ENCODE assay signal across 8 mouse cellular contexts in the genomic region with DNA sequence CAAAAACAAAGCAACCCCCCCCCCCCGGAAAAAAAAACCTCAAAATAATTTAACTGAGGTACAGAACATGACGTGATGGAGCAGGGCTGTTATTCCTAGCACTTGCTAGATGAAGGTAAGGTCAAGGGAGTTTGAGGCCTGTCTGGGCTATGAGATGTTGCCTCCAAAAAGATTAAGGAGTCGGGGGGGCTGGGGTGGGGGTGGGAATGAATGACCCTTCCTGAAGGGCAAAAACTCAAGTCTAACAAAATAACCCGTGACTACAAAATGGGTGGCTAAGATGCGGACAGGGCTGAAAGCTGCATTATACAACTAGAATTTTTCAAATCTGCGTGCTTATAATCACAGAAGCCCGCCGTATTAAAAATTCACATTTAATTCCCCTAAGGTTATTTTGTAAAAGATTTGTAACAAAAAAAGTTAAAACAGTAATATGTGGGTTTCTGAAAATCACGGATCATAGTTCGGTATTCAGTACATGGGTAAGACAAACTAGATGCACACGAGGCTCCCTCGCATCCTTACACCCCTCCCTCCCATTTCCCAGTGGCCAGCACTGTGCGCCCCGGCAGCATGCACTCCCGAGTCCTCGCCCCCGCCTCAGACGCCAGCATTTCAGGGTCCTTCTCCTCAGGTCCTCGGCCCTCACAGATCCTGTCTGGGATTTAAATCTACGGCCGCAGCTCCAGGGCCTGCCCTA. TPM values are rescaled to one million over a fixed set of nuclear protein-coding genes. Genes with fewer than 3 reads are reported as not detected.
A peak's percentile ranks its signal among the peaks of the same experiment; 100 is the strongest.
DNase-seq lines count a peak whose midpoint lies in the region; ATAC-seq and TF ChIP-seq lines count a peak whose summit lies in the region.

No protein-coding gene starts in this region.

- intact Hi-C loops in gastrocnemius, postnatal 14 days (cut with DNase I; ENCODE audit: low total_unique reads): no loop called here

- no peaks in the 10 kb centered on the region for H3K4me1 ChIP-seq in cerebellum, adult 2 months (ENCODE audit: control insufficient read depth, insufficient read depth, low read length)
- peaks cover 13% of the 10 kb centered on the region for H3K4me1 ChIP-seq in testis, adult 2 months (ENCODE audit: control insufficient read depth, insufficient read depth, low read length)
- peaks cover 20% of the 10 kb centered on the region for H3K4me1 ChIP-seq in limb, embryonic 14.5 days (ENCODE audit: control insufficient read depth, insufficient read depth, low read length)
- no peaks in the 10 kb centered on the region for H3K4me1 ChIP-seq in stomach, postnatal 0 days (replicated peaks; ENCODE audit: control insufficient read depth, insufficient read depth)

- peak overlapping the region; percentile 91 for H3K4me3 ChIP-seq in cerebellum, adult 2 months (replicated peaks; ENCODE audit: insufficient read depth, low read depth, low read length)
- H3K4me3 ChIP-seq in testis, adult 2 months (ENCODE audit: control insufficient read depth, low read depth, low read length): peak overlapping the region; percentile 91
- H3K4me3 ChIP-seq in limb, embryonic 14.5 days (replicated peaks; ENCODE audit: low read length): peak overlapping the region; percentile 85
- H3K4me3 ChIP-seq in stomach, postnatal 0 days (ENCODE audit: low read depth, low read length): peak overlapping the region; percentile 83

- peak overlapping the region; percentile 91 for H3K9ac ChIP-seq in limb, embryonic 14.5 days (ENCODE audit: low read depth, low read length, severe bottlenecking)
- H3K9ac ChIP-seq in stomach, postnatal 0 days (ENCODE audit: low read length): peak overlapping the region; percentile 92

- H3K27me3 ChIP-seq in cerebellum, adult 2 months (ENCODE audit: control insufficient read depth, insufficient read depth, low read length): no peaks in the 10 kb centered on the region
- H3K27me3 ChIP-seq in testis, adult 2 months (ENCODE audit: control insufficient read depth, insufficient read depth, low read length): no peaks in the 10 kb centered on the region
- H3K27me3 ChIP-seq in limb, embryonic 14.5 days (ENCODE audit: control insufficient read depth, insufficient read depth, low read length): no peaks in the 10 kb centered on the region
- no peaks in the 10 kb centered on the region for H3K27me3 ChIP-seq in stomach, postnatal 0 days (ENCODE audit: control insufficient read depth, insufficient read depth, low read length)

- no peaks in the 10 kb centered on the region for H3K9me3 ChIP-seq in limb, embryonic 14.5 days (ENCODE audit: control insufficient read depth, low read length)
- no peaks in the 10 kb centered on the region for H3K9me3 ChIP-seq in stomach, postnatal 0 days (ENCODE audit: control insufficient read depth, low read length)

- no peaks in the 10 kb centered on the region; the same call in 1 of the 2 replicates for H3K36me3 ChIP-seq in testis, adult 2 months (ENCODE audit: control insufficient read depth, insufficient read depth, low read length)
- peaks cover 20% of the 10 kb centered on the region for H3K36me3 ChIP-seq in limb, embryonic 14.5 days (ENCODE audit: control insufficient read depth, insufficient read depth, low read length)
- H3K36me3 ChIP-seq in stomach, postnatal 0 days (ENCODE audit: control insufficient read depth, insufficient read depth, low read length): no peaks in the 10 kb centered on the region

- TF ChIP-seq CTCF in cerebellum, adult 2 months (IDR thresholded peaks at IDR 0.05; ENCODE audit: borderline replicate concordance, insufficient read depth, low read depth, low read length): no peak
- no peak for TF ChIP-seq CTCF in testis, adult 2 months (IDR thresholded peaks at IDR 0.05; ENCODE audit: control insufficient read depth, insufficient read depth, insufficient replicate concordance, low read depth, low read length)
- TF ChIP-seq CTCF in stomach, postnatal 0 days (IDR thresholded peaks at IDR 0.05; ENCODE audit: low read depth): no peak

- ATAC-seq in limb, embryonic 14.5 days (ENCODE audit: low FRiP score, low read depth): peak; percentile 58
- ATAC-seq in stomach, postnatal 0 days (ENCODE audit: low FRiP score, low TSS enrichment): no peak

- WGBS in cerebellum, adult 2 months: 1% methylated on average over 21 of the region's 21 CpGs
- 4% methylated on average over 21 of the region's 21 CpGs for WGBS in limb, embryonic 14.5 days
- WGBS in stomach, postnatal 0 days: 2% methylated on average over 21 of the region's 21 CpGs

- peak overlapping the region; percentile 86 for H3K4me2 ChIP-seq in limb, embryonic 14.5 days (replicated peaks; ENCODE audit: low read depth, low read length, severe bottlenecking)
- H3K4me2 ChIP-seq in stomach, postnatal 0 days (replicated peaks; ENCODE audit: low read depth): peak overlapping the region; percentile 72

- TF ChIP-seq EP300 in stomach, postnatal 0 days (optimal IDR thresholded peaks at IDR 0.05): no peak

- no peak for DNase-seq in cerebellum, adult 2 months
- DNase-seq in cerebellum, adult 9-11 months: no peak
- DNase-seq in testis, postnatal 14 days (ENCODE audit: low spot score): no peak
- peak; percentile 47 for DNase-seq in limb, embryonic 14.5 days (ENCODE audit: low spot score)
- DNase-seq in stomach, postnatal 0 days (ENCODE audit: low spot score): no peak
- DNase-seq in gastrocnemius, postnatal 14 days: no peak
- DNase-seq in cerebellum, adult 11 months: no peak

- H3K27ac ChIP-seq in cerebellum, adult 2 months (ENCODE audit: insufficient read depth, low read length): peak overlapping the region; percentile 94
- peak overlapping the region; percentile 97 for H3K27ac ChIP-seq in testis, adult 2 months (ENCODE audit: control insufficient read depth, insufficient read depth, low read depth, low read length)
- peak overlapping the region; percentile 95 for H3K27ac ChIP-seq in limb, embryonic 14.5 days (replicated peaks; ENCODE audit: low read depth, low read length)
- H3K27ac ChIP-seq in stomach, postnatal 0 days (replicated peaks): peak overlapping the region; percentile 96

- no peak for TF ChIP-seq POLR2A in cerebellum, adult 2 months (IDR thresholded peaks at IDR 0.05; ENCODE audit: borderline replicate concordance, insufficient read depth, low read length)
- TF ChIP-seq POLR2A in testis, adult 2 months (IDR thresholded peaks at IDR 0.05; ENCODE audit: control insufficient read depth, low read depth, low read length): no peak
- no peak for TF ChIP-seq POLR2A in limb, embryonic 14.5 days (IDR thresholded peaks at IDR 0.05; ENCODE audit: borderline replicate concordance, extremely low read depth, insufficient read depth, insufficient read length)

RNA-seq across cellular contexts. Expression of a gene that starts 0.7 kb away (rescaled TPM):
- polyA plus RNA-seq in cerebellum, adult 2 months (2012; rRNA removed): 311 and 320 TPM in 2 replicates
- 29.9 and 32.7 TPM in 2 replicates for polyA plus RNA-seq in testis, adult 2 months (2012; rRNA removed)
- polyA plus RNA-seq in limb, embryonic 14.5 days (2012; rRNA removed): 187 and 335 TPM in 2 replicates
- polyA plus RNA-seq in limb, embryonic 14.5 days (2014; fragmentation: Nextera tagmentation; extraction: Ambion mirVana): 379 and 385 TPM in 2 replicates
- 184 and 187 TPM in 2 replicates for polyA plus RNA-seq in stomach, postnatal 0 days (2015; fragmentation: Nextera tagmentation; extraction: Ambion mirVana)
- total RNA-seq in gastrocnemius, postnatal 14 days (2021): 100 to 1,000 TPM; 197 TPM

RNA-seq across cellular contexts. Expression of a gene that starts 2.3 kb away (rescaled TPM):
- 6.5 and 9.9 TPM in 2 replicates for polyA plus RNA-seq in cerebellum, adult 2 months (2012; rRNA removed)
- 1.6 and 1.9 TPM in 2 replicates for polyA plus RNA-seq in testis, adult 2 months (2012; rRNA removed)
- polyA plus RNA-seq in limb, embryonic 14.5 days (2012; rRNA removed): 8.6 and 8.7 TPM in 2 replicates
- polyA plus RNA-seq in limb, embryonic 14.5 days (2014; fragmentation: Nextera tagmentation; extraction: Ambion mirVana): 8.4 and 10.3 TPM in 2 replicates
- 2.5 and 3.6 TPM in 2 replicates for polyA plus RNA-seq in stomach, postnatal 0 days (2015; fragmentation: Nextera tagmentation; extraction: Ambion mirVana)
- 1 to 10 TPM; 2.1 to 2.6 TPM for total RNA-seq in gastrocnemius, postnatal 14 days (2021)

RNA-seq across cellular contexts. Expression of a gene that starts 36.9 kb away (rescaled TPM):
- 48.6 and 51.9 TPM in 2 replicates for polyA plus RNA-seq in cerebellum, adult 2 months (2012; rRNA removed)
- polyA plus RNA-seq in testis, adult 2 months (2012; rRNA removed): 4.7 and 5.2 TPM in 2 replicates
- 44.2 and 51.9 TPM in 2 replicates for polyA plus RNA-seq in limb, embryonic 14.5 days (2012; rRNA removed)
- 58.2 and 63.0 TPM in 2 replicates for polyA plus RNA-seq in limb, embryonic 14.5 days (2014; fragmentation: Nextera tagmentation; extraction: Ambion mirVana)
- polyA plus RNA-seq in stomach, postnatal 0 days (2015; fragmentation: Nextera tagmentation; extraction: Ambion mirVana): 17.6 and 18.2 TPM in 2 replicates
- total RNA-seq in gastrocnemius, postnatal 14 days (2021): 10 to 100 TPM; 11.1 to 13.5 TPM
